Mouse (Mus musculus) heart, adult 2 months (tissue): ENCODE measurements at regions not wholly inside any gene's neighbourhood (a gene's known extent, or its start where the extent isn't known, plus 50 kb on each side); places are given as distances from the start of the nearest gene placed in this dataset.

Source experiments
- DNase-seq, 2 experiments: peaks; one replicate each; pipeline ENCODE4 v3.0.0; 2021
- H3K27ac ChIP-seq: fragments of 200-600 bp; 2 replicates; pipeline ENCODE4 v1.8.1; 2022
- H3K27me3 ChIP-seq: fragments of 200-500 bp; 2 replicates; pipeline ENCODE4 v1.6.1; 2012; ENCODE audit warnings: mild to moderate bottlenecking, low read length, inconsistent platforms, mixed read lengths; ENCODE audit not compliant: control insufficient read depth, insufficient read depth
- H3K36me3 ChIP-seq: fragments of 200-500 bp; 2 replicates; pipeline ENCODE4 v1.6.1; 2012; ENCODE audit warnings: low read length, inconsistent platforms; ENCODE audit not compliant: control insufficient read depth, insufficient read depth
- H3K4me1 ChIP-seq: fragments of 200-500 bp; 2 replicates; pipeline ENCODE4 v1.6.1; 2011; ENCODE audit warnings: low read length; ENCODE audit not compliant: control insufficient read depth, insufficient read depth
- H3K4me3 ChIP-seq: fragments of 200-600 bp; 2 replicates; pipeline ENCODE4 v1.8.1; 2022
- H3K79me2 ChIP-seq: fragments of 200-500 bp; replicated peaks from 2 replicates; pipeline ENCODE4 v1.6.1; 2012; ENCODE audit warnings: mild to moderate bottlenecking, inconsistent platforms, low read length, moderate library complexity, mixed read lengths; ENCODE audit not compliant: control insufficient read depth, insufficient read depth
- H3K9ac ChIP-seq: fragments of 200-500 bp; 2 replicates; pipeline ENCODE4 v1.6.1; 2012; ENCODE audit warnings: low read depth, mild to moderate bottlenecking, control low read depth, inconsistent platforms, low read length, mixed read lengths
- CTCF ChIP-seq: fragments of 200-600 bp; IDR thresholded peaks from 2 replicates; pipeline ENCODE4 v1.8.1; 2022; ENCODE audit warnings: antibody characterized with exemption, mild to moderate bottlenecking, moderate library complexity
- EP300 ChIP-seq: fragments of 200-500 bp; IDR thresholded peaks from 2 replicates; pipeline ENCODE4 v1.6.1; 2011; ENCODE audit warnings: low read depth, low read length, control low read depth; ENCODE audit not compliant: insufficient read depth
- POLR2A ChIP-seq: fragments of 200-500 bp; IDR thresholded peaks from 2 replicates; pipeline ENCODE4 v1.6.1; 2011; ENCODE audit warnings: mild to moderate bottlenecking, low read depth, low read length, control low read depth; ENCODE audit not compliant: insufficient read depth
- WGBS: fragments of 180-500 bp; shearing (Covaris S2); methylation state at CpG from one replicate; pipeline ENCODE4 v1.1.7; 2018; 5-methylcytosine and 5-hydroxymethylcytosine counted together
- intact Hi-C: fragments of 180-260 bp; cut with DNase I; formaldehyde crosslinking; loops from one replicate; pipeline ENCODE4 v1.15.1; 2025

DNA sequence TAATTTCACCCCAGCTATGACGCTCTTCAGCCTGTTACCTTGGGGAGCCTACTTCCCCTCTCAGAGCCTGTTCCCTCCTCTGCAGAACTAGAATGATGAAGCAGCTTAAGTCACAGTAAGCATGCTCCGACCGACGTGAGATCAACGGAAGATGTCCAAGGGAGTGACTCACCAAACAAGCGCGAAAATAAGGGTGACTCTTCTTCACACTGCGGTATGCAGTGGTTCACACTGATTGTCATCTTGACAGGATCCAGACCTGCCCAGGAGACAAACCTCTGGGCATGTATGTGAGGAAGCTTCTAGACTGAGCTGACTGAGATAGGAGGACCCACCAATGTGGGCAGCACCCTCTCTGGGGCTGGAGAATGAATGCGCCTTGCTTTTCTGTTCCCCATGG is 116.3 kb upstream of the Tpm1 start:
- TF ChIP-seq CTCF: no peak
- no peak for TF ChIP-seq EP300
- no peak for TF ChIP-seq POLR2A
- H3K27me3 ChIP-seq: no peaks in the 10 kb centered on the region
- no peak overlapping the region for H3K4me3 ChIP-seq
- WGBS: 84% methylated on average over 9 of the region's 9 CpGs
- no peak overlapping the region for H3K27ac ChIP-seq
- peaks cover 13% of the 10 kb centered on the region for H3K4me1 ChIP-seq
- intact Hi-C loops: no loop called here
- H3K79me2 ChIP-seq: no peaks in the 10 kb centered on the region
- DNase-seq: no peak
- no peaks in the 10 kb centered on the region for H3K36me3 ChIP-seq
- no peak overlapping the region for H3K9ac ChIP-seq

DNA sequence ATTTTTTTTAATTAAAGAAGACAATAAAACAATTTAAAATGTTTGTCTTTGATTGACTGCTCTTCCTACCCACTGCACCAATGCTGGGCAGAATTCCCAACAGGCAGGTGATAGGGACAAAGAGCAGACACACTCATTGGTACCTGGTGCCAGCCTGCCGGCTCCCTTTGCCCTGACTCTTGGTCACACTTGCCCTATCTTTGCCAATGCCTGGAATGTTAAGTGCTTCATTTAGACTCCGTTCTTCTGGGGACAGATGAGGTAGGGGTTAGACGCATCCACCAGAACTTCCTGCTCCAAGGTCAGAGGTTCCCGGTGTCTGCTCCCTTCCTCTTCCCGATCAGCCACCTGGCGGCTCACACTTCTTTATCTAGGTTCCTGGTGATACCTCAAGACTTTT is 114.5 kb upstream of the Tpm1 start:
- Histone ChIP-seq H3K4me1 (peaks cover 10% of the 10 kb centered on the region), H3K4me3 (no peak overlapping the region), H3K36me3 (no peaks in the 10 kb centered on the region), H3K27me3 (no peaks in the 10 kb centered on the region), H3K27ac (peak overlapping the region; percentile 84), H3K79me2 (no peaks in the 10 kb centered on the region), H3K9ac (no peak overlapping the region)
- 25% methylated on average over 6 of the region's 6 CpGs for WGBS
- no peak for TF ChIP-seq CTCF
- 0 out of 2 replicates have a peak, but pooled peaks have one; percentile 27 for TF ChIP-seq POLR2A
- peak; percentile 98 for TF ChIP-seq EP300
- intact Hi-C loops: no loop called here
- DNase-seq: peak; percentile 65 to 82

DNA sequence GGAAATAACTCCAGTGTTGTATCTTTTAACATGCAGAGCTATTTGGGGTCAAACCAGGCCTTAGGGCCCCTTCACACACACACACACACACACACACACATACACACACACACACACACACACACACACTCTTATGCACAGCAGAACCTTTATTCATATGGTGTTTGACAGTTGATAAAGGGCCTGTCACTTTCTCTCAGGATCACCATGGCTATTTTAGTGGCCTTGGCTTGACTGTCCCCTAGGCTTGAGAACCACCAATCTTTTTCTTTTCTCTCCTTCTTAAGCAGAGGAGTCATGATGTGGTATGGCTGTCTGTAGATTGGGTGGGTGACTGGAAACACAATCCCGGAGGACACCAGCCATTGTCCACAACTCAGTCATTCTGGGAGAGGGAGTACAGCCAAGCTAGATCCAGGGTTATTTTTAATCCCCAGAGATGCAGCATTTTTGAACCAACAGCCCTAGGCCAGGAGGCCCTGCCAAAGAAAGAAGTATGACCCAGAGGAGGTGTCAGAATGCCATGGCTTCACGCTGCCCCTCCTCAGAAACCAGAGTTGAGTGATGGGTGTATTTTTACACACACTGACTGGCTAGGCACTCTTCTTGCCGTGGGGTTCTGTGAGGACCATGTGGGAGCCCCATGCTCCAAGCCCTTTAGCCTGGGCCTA is 111.7 kb upstream of the Tpm1 start:
- Histone ChIP-seq H3K79me2 (no peaks in the 10 kb centered on the region), H3K27me3 (no peaks in the 10 kb centered on the region), H3K4me1 (peaks cover 10% of the 10 kb centered on the region), H3K4me3 (no peak overlapping the region), H3K9ac (no peak overlapping the region), H3K36me3 (no peaks in the 10 kb centered on the region), H3K27ac (peak overlapping the region; percentile 84)
- DNase-seq: peak; percentile 34 to 70
- TF ChIP-seq EP300 (peak; percentile 82; the same call in 1 of the 2 replicates), POLR2A (no peak), CTCF (no peak)
- WGBS: 38% methylated on average over 3 of the region's 3 CpGs
- intact Hi-C loops: no loop called here

DNA sequence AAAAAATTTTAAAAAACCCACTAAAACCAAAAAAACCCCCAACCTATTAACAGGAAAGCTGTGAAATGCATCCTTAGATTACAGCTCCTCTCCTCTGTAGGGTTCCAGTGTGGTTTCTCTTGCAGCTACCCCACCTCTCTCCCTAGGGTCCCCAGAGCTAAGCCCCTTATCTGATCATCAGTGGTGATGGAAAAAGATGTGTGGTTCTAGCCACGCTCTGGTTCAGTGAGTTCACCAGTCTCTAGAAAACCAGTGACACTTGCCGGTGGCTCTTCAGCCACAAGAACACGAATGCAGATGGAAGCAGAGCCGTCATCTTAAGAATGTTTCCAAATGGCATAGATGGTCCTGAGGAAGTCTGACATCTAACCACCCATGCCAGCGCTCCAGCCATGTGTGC is 111.1 kb upstream of the Tpm1 start:
- no peak overlapping the region for H3K9ac ChIP-seq
- H3K4me3 ChIP-seq: no peak overlapping the region
- DNase-seq: no peak
- H3K36me3 ChIP-seq: no peaks in the 10 kb centered on the region
- WGBS: 60% methylated on average over 5 of the region's 5 CpGs
- peak overlapping the region; percentile 60 for H3K27ac ChIP-seq
- no peaks in the 10 kb centered on the region for H3K27me3 ChIP-seq
- intact Hi-C loops: no loop called here
- no peaks in the 10 kb centered on the region for H3K79me2 ChIP-seq
- TF ChIP-seq EP300 (no peak), POLR2A (no peak), CTCF (no peak)
- H3K4me1 ChIP-seq: peaks cover 10% of the 10 kb centered on the region

DNA sequence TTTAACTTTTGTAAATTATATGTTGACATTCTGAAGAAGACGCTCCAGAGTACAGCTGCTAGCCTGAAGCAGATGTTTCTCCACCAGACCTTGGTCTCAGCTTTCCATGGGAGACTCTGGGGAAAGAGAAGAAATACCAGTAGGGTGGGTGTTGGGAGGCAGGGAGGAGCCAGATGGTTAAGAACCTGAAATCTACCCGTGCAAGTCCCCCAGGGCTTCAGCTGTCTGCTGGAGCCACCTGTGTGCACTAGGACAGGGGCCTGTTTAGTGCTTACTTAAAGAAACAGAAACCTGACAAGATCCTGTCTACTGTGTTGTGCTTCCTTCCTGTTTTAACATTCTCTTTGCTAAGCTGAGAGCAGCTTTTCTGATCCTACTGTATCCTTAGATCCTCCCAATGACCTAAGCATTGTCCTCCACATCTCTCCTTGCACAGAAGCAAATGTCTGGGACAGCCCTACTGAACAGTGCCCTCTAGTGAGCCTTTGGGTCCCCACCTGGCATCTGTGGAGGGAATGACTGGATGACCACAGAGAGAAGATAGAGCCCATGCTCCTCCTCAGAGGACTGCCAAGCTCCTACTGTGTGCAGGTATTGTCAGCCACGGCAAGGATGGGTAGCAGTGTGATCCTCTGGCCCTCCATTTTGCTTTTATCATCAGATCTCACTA is 107.5 kb upstream of the Tpm1 start:
- Histone ChIP-seq H3K27me3 (no peaks in the 10 kb centered on the region), H3K79me2 (no peaks in the 10 kb centered on the region), H3K4me3 (no peak overlapping the region), H3K36me3 (no peaks in the 10 kb centered on the region), H3K27ac (no peak overlapping the region), H3K4me1 (peaks cover 1% of the 10 kb centered on the region; the same call in 1 of the 2 replicates), H3K9ac (no peak overlapping the region)
- 61% methylated on average over 3 of the region's 3 CpGs for WGBS
- intact Hi-C loops: loop anchor here (2.0 to 5.0 kb wide), 3 partner anchors 56 to 156 kb away; partner anchors contain the start of gene Tpm1
- TF ChIP-seq POLR2A (no peak), CTCF (peak; percentile 75), EP300 (no peak)
- DNase-seq: peak; percentile 32 to 42

DNA sequence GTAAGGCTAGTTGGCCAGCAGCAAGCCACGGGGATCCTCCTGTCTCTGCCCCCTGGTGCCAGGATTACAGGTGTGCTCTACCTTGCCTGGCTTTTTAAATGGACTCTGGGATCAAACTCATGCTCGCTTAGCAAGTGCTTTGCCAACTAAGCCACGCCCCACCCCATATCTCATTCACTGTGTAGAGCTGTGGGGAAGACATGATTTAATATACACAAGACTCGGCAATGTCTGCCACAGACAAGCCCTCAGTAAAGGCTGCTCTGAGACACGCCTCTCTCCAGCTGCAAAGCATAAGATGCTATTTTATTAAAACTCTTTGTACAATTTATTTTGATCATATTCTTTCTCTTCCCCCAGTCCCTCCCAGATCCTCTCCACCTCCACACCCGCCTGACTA is 104.9 kb upstream of the Tpm1 start:
- H3K9ac ChIP-seq: no peak overlapping the region
- no peak overlapping the region for H3K4me3 ChIP-seq
- no peaks in the 10 kb centered on the region for H3K27me3 ChIP-seq
- WGBS: 83% methylated on average over 6 of the region's 6 CpGs
- no peak for DNase-seq
- TF ChIP-seq CTCF (no peak), POLR2A (no peak), EP300 (no peak)
- no peaks in the 10 kb centered on the region for H3K79me2 ChIP-seq
- H3K36me3 ChIP-seq: no peaks in the 10 kb centered on the region
- intact Hi-C loops: no loop called here
- H3K27ac ChIP-seq: no peak overlapping the region
- no peaks in the 10 kb centered on the region for H3K4me1 ChIP-seq
